Mouse (Mus musculus) left cerebral cortex, adult 8-10 months (tissue): Measurements from ENCODE around the gene Chchd5. TPM values are rescaled to one million over a fixed set of nuclear protein-coding genes. Genes with fewer than 3 reads are reported as not detected.
A peak's percentile ranks its signal among the peaks of the same experiment; 100 is the strongest.

Experiments used
- DNase-seq, 2 experiments: peaks; one replicate each; pipeline ENCODE4 v3.0.0; 2022; ENCODE audit warnings: low spot score in 2 of 2
- total RNA-seq, 4 experiments: library from RNA; stranded (reverse); gene quantifications; 2 replicates each; pipeline ENCODE4 v1.2.4; 2022

The Chchd5 gene
- total RNA-seq, 4 experiments from 2014 or later = 11.2 to 13.0 (median 12.0) TPM

- DNase-seq = no peak
Observed at GRCm38 (mm10) chr2:129151111-129151510, 21.6 kb downstream of the Chchd5 start.

- no peak for DNase-seq
Observed at GRCm38 (mm10) chr2:129152751-129153150, 23.3 kb downstream of the Chchd5 start.

GRCm38 (mm10) chr2:129164815-129165214 is 35.3 kb downstream of the Chchd5 start:
- no peak for DNase-seq

- DNase-seq = no peak
Observed at GRCm38 (mm10) chr2:129166466-129167463, 37.3 kb downstream of the Chchd5 start.

- no peak for DNase-seq
Observed at GRCm38 (mm10) chr2:129173386-129173785, 43.9 kb downstream of the Chchd5 start.

- peak; percentile 25 to 39 for DNase-seq
Observed at GRCm38 (mm10) chr2:129174474-129174873, 45.0 kb downstream of the Chchd5 start.

GRCm38 (mm10) chr2:129175636-129176035 is 46.1 kb downstream of the Chchd5 start:
- DNase-seq = no peak

GRCm38 (mm10) chr2:129176676-129177420 is 47.3 kb downstream of the Chchd5 start:
- no peak for DNase-seq

GRCm38 (mm10) chr2:129177661-129178060 is 48.2 kb downstream of the Chchd5 start:
- no peak for DNase-seq

GRCm38 (mm10) chr2:129178182-129178908 is 48.8 kb downstream of the Chchd5 start:
- DNase-seq = no peak

GRCm38 (mm10) chr2:129179946-129180853 is 50.7 kb downstream of the Chchd5 start:
- no peak for DNase-seq

- DNase-seq = no peak
Observed at GRCm38 (mm10) chr2:129181509-129181908, 52.0 kb downstream of the Chchd5 start.

- DNase-seq = no peak
Observed at GRCm38 (mm10) chr2:129182412-129182811, 52.9 kb downstream of the Chchd5 start.

- peak in 1 of 2 experiments; percentile 80 for DNase-seq
Observed at GRCm38 (mm10) chr2:129183561-129184031, 54.1 kb downstream of the Chchd5 start.

Other genes with a start within 250 kb of the Chchd5 start
- 1 to 10 TPM; 3.9 to 7.5 (median 6.1) TPM for gene Zc3h8, start 185.6 kb upstream of the Chchd5 start, total RNA-seq
- gene Zc3h6, start 162.3 kb upstream of the Chchd5 start, total RNA-seq = 10 to 100 TPM; 18.4 to 22.0 (median 19.5) TPM
- gene Gm10762, start 162.0 kb upstream of the Chchd5 start, total RNA-seq = 1 to 10 TPM; 3.3 to 5.3 (median 4.6) TPM
- under 1 TPM; 0.21 to 0.36 (median 0.22) TPM for gene Vinac1, start 81.5 kb upstream of the Chchd5 start, total RNA-seq
- gene Ttl, start 63.8 kb upstream of the Chchd5 start, total RNA-seq = 10 to 100 TPM; 61.6 to 69.8 (median 63.3) TPM
- gene Polr1b, start 28.7 kb upstream of the Chchd5 start, total RNA-seq = 10 to 100 TPM; 19.8 to 25.0 (median 21.5) TPM
- 100 to 1,000 TPM; 136 to 167 (median 155) TPM for gene Slc20a1, start 69.1 kb downstream of the Chchd5 start, total RNA-seq
- gene Ckap2l, start 167.5 kb downstream of the Chchd5 start, total RNA-seq = under 1 TPM; 0.63 to 0.78 (median 0.76) TPM
- gene Il1a, start 180.3 kb downstream of the Chchd5 start, total RNA-seq = 1 to 10 TPM in 2 of 4 experiments, under 1 TPM in 2; 0.70 to 1.0 (median 0.87) TPM
- gene Il1b, start 241.4 kb downstream of the Chchd5 start, total RNA-seq = under 1 TPM; 0.36 to 0.81 (median 0.56) TPM